Mouse (Mus musculus): ENCODE data around the gene A730061H03Rik. TPM values are rescaled to one million over a fixed set of nuclear protein-coding genes. Genes with fewer than 3 reads are reported as not detected.

The A730061H03Rik gene
- total RNA-seq (2021): under 1 TPM; 0.64 to 0.65 TPM

DNA sequence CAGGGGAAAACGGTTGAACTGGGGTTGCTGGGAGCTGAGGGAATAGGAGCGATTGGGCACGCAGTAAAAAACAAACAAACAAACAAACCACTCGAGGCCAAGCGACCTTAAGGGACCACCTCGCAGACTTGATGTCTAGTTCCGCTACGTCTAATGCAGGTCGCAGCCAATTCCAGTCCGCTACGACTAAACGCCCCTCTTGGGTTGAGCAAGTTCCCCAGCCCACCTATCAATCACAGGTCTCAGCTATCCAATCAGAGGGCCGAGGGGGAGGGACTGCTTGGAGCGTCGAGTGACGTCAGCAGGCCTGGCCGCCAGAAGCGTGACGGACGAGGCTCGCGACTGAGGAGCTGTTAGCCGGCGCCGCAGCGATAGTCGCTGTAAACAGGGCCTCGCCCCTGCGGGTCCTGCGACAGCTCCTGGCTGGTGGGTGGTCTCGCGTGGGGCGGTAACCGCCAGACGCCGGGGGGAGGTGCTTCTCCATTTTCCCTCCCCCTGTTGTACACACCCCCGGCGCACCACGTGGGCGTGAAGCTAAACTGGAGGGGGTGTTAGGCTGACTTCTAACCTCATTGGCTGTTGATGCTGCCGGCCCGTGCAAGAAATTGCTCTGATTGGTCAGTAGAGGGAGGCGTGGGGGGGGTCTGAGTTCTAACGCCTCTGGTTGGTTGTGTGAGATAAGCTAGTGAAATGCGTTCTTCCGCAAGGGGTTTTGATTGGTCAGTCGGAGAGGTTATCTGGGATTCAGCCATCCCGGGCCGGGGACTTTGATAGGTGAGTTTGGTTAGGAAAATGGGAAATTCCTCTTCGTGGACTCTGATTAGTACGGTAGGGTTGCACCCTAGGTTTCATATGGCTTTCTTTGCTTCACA lies at the start of gene A730061H03Rik:
Gene A730061H03Rik (minus strand): TSS at position 205 of the 872 bp plus-strand sequence.
- DNase-seq: peak; percentile 98
- intact Hi-C loops (cut with DNase I): loop anchor here (1.0 kb wide), 1 partner anchor 44 kb away; no protein-coding TSS in a partner anchor

GRCm38 (mm10) chr14:55608339-55608738 lies 48.1 kb upstream of the A730061H03Rik start:
- intact Hi-C loops (cut with DNase I): no loop called here
- no peak for DNase-seq

GRCm38 (mm10) chr14:55605743-55606459 lies 45.7 kb upstream of the A730061H03Rik start:
- no peak for DNase-seq
- intact Hi-C loops (cut with DNase I): no loop called here

GRCm38 (mm10) chr14:55604823-55605222 lies 44.6 kb upstream of the A730061H03Rik start:
- intact Hi-C loops (cut with DNase I): loop anchor here (1.0 to 5.0 kb wide), 2 partner anchors 45 to 108 kb away; partner anchors contain the start of genes A730061H03Rik and Dcaf11
- no peak for DNase-seq

- peak; percentile 93 to 95 for DNase-seq
- intact Hi-C loops (cut with DNase I): loop anchor here (1.0 to 5.0 kb wide), 2 partner anchors 44 to 107 kb away; partner anchors contain the start of genes A730061H03Rik and Dcaf11
These were observed 43.7 kb upstream of the A730061H03Rik start for GRCm38 (mm10) chr14:55603633-55604576.

GRCm38 (mm10) chr14:55603271-55603632 lies 43.0 kb upstream of the A730061H03Rik start, which contains the start of gene Irf9:
Gene Irf9, plus strand, starts transcription at chr14:55603571.
- intact Hi-C loops (cut with DNase I): loop anchor here (5.0 kb wide), 1 partner anchor 106 kb away; no protein-coding TSS in a partner anchor
- no peak for DNase-seq

DNA sequence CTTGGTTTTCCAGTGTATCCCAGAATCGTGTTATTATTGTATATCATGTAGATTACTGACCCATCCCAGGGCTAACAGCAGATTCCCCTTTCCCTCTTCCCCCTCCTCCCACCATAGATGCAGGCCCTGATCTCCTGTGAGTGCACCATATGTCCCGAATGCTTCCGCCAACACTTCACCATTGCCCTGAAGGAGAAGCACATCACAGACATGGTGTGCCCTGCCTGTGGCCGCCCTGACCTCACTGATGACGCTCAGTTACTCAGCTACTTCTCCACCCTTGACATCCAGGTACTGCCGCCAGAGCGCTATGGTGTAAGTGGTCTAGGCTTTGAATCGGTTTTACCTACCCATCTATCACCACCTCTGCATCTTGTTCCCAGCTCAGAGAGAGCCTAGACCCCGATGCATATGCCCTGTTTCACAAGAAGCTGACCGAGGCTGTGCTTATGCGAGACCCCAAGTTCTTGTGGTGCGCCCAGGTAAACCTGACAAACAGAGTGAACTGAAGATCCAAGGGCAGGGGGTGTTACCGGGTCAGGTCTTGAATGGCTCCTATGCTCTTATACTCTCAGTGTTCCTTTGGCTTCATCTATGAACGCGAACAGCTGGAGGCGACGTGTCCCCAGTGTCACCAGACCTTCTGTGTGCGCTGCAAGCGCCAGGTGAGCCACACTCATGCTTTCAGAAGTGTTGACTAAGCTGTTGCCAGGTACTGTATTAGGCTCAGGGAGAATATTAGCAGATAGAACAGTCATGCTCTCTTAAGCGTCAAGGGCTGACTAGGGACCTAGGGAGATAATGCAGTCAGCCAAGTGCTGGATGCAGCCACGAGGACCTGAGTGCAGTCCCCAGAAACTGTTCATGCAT lies 38.5 kb upstream of the A730061H03Rik start:
- no peak for DNase-seq
- intact Hi-C loops (cut with DNase I): no loop called here

DNA sequence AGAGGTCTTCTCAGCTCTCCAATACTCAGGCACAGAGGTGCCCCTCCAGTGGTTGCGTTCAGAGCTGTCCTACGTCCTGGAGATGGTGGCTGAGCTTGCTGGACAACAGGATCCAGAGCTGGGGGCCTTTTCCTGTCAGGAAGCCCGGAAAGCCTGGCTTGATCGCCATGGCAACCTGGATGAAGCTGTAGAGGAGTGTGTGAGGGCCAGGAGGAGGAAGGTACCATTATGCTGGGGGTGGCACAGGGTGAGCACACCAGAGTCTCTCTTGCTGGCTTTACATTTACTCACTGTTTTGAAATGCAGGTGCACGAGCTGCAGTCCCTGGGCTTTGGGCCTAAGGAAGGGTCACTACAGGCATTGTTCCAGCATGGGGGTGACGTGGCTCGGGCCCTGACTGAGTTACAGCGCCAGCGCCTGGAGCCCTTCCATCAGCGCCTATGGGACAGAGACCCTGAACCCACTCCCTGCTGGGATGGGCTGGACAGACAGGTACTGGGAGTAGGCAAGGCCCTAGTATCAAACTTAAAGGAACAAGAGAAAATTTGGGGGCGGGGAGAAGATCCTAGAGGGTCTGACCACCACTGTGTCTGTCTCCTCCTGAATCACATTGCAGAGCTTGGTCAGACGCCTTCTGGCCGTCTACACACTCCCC lies 36.0 kb upstream of the A730061H03Rik start:
- intact Hi-C loops (cut with DNase I): no loop called here
- DNase-seq: no peak

- intact Hi-C loops (cut with DNase I): no loop called here
- DNase-seq: peak in 1 of 2 experiments; percentile 40
These were observed 32.0 kb upstream of the A730061H03Rik start for GRCm38 (mm10) chr14:55592226-55592625.

DNA sequence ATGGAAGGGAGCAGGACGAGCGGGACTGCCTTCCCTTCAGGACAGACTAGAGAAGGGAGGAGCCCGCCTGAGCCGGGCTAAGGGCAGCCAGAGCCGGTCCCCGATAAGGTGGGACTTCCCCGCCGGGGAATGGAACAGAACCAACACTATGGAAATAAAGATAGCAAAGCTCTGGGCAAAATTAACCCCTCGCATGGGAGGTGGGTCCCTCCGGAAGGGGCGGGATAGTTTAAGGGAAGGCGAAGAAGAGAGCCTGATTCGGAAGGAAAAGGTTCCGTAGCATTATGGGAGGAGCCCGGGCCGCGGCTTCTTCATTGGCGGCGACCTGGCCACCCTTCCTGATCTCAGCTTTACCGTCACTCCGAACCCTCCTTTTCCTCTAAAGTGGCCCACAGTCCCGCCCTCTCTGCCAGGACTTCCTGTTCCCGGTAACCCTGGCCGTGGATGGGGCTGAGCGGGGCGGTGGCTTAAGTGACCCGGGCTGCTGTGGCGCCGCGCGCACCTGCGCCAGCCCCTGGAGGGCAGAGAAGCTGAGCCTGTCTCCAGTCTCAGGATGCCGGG lies 31.2 kb upstream of the A730061H03Rik start, which contains the start of gene Rnf31:
Gene Rnf31 (plus strand): TSS at position 378 of the 561 bp plus-strand sequence.
- DNase-seq: peak; percentile 96
- intact Hi-C loops (cut with DNase I): no loop called here

GRCm38 (mm10) chr14:55590748-55591330 lies 30.6 kb upstream of the A730061H03Rik start, which contains the start of gene Psme2:
Gene Psme2, minus strand, starts transcription at chr14:55591113.
- peak; percentile 96 to 97 for DNase-seq
- intact Hi-C loops (cut with DNase I): no loop called here

GRCm38 (mm10) chr14:55589771-55590448 lies 29.7 kb upstream of the A730061H03Rik start:
- no peak for DNase-seq
- intact Hi-C loops (cut with DNase I): no loop called here

DNA sequence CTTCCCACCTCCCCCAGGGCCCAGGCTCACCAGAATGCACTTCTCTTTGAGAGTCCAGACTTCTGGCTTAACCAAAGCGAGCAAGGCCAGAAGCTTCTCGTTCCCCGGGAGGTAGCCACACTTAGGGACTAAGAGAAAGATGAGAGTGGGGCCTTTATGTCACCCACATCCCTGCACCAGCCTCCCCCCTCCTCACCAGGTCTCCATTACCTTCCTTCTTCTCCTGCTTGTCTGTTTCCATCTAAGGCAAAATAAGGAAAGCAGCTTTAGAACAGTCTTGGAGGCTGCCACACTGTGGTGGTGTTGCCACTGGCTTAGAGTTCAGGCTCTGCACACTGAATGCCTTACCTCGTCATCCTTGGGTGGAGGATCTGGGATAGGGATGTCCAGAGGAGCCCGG lies 29.1 kb upstream of the A730061H03Rik start:
- intact Hi-C loops (cut with DNase I): no loop called here
- no peak for DNase-seq

GRCm38 (mm10) chr14:55586149-55586548 lies 25.9 kb upstream of the A730061H03Rik start:
- no peak for DNase-seq
- intact Hi-C loops (cut with DNase I): no loop called here

GRCm38 (mm10) chr14:55585566-55585960 lies 25.4 kb upstream of the A730061H03Rik start:
- DNase-seq: peak in 1 of 2 experiments; percentile 25
- intact Hi-C loops (cut with DNase I): no loop called here

DNA sequence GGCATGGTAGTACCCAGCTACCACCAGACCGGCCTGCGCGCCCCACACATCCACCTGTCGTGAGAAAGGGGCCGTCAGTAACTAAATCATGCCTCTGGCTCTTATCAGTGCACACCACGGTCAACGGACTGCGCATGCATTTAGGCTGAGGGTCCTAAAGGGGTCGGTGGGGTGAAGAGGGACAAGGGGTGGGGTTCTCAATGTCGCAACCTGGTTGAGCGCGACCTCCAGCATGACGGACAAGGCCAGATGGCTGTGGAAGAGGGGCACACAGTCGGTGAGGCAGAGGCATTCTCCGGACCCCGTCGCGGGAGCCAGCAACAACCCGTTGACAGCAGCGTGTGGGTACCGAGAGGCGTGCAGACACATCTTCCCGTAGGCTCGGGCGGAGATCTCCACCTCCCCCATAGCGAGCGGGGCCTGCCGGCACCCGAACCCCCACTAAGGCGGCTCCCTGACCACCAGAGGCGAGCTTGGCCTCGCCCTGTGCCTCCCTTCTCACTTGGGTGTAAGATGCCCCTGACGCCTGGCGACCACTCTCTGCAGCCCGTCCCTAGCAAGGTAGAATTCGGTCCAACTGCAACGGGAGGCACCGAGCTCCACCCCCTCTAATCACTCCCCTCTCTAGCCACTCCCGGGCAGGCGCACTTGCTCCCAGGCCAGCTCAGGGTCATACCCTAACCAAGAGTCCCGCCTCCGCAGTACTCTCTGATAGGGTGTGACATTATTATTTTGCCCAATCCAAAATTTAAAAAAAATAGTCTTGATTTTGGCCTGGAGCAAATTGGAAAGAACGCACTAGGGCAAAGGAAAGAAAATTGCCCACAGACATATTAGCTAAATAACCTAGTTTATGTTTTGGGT lies 24.7 kb upstream of the A730061H03Rik start, which contains the start of gene Emc9:
Gene Emc9 (minus strand): TSS at position 601 of the 864 bp plus-strand sequence.
- peak; percentile 86 for DNase-seq
- intact Hi-C loops (cut with DNase I): no loop called here

All from heart, postnatal 10 days (tissue).